Mouse (Mus musculus): Measurements from ENCODE around the gene Szt2. TPM values are rescaled to one million over a fixed set of nuclear protein-coding genes. Genes with fewer than 3 reads are reported as not detected.

Szt2 gene
- total and polyA plus RNA-seq, 2 experiments from 2014 or later: 2.0 to 23.5 TPM

DNA sequence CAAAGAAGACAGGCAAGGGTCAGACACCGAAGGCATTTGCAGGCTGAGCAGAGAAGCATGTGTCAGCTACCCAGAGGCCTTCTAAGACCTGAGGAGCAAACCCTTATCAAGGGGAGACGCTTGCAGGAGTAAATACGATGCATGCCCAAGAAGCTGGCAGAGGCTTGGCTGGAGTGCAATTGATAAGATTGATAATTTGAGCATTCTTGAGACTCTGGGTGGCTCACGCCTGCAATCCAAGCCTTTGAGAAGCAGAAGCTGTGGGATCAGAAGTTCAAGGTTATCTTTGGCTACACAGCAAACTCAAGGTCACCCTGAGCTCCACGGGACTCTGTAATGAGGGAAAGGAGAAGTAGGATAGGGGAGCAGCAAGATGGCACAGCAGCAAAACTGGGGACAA, 7.2 kb downstream of the Szt2 start:
- no peak overlapping the region for H3K4me3 ChIP-seq (ENCODE audit: low read depth, low read length)
- H3K9ac ChIP-seq (replicated peaks; ENCODE audit: low read depth, low read length): no peak overlapping the region
- H3K4me1 ChIP-seq (ENCODE audit: control insufficient read depth, insufficient read depth): no peaks in the 10 kb centered on the region
- H3K27ac ChIP-seq (ENCODE audit: low read depth): no peak overlapping the region
- TF ChIP-seq CTCF (IDR thresholded peaks at IDR 0.05; ENCODE audit: low read depth): no peak
- no peak for TF ChIP-seq EP300 (IDR thresholded peaks at IDR 0.05; ENCODE audit: low read depth)
- 51% methylated on average over 5 of the region's 5 CpGs for WGBS
- H3K36me3 ChIP-seq (replicated peaks; ENCODE audit: control insufficient read depth, insufficient read depth, low read length): peaks cover 62% of the 10 kb centered on the region
- H3K4me2 ChIP-seq (ENCODE audit: low read depth, low read length): no peak overlapping the region
- no peaks in the 10 kb centered on the region for H3K27me3 ChIP-seq (ENCODE audit: control insufficient read depth, insufficient read depth, low read length)
- no peaks in the 10 kb centered on the region for H3K9me3 ChIP-seq (replicated peaks; ENCODE audit: control insufficient read depth, low read length)
- ATAC-seq (ENCODE audit: insufficient read depth, low read depth): no peak
- no peak for DNase-seq (ENCODE audit: low spot score)

DNA sequence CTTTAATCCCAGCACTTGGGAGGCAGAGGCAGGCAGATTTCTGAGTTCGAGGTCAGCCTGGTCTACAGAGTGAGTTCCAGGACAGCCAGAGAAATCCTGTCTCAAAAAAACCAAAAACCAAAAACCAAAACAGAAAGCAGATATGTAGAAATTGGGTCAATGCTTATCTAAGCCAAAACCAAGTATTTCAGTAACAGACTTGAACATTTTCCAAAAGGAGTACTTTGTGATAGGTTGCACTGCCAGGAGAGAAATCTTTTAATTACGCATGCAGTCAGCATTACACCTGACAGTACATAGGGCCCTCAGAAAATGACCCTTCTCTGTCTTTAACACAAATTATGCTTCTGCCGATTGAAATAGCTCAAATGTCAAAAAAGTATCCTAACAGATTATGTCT, 7.7 kb downstream of the Szt2 start:
- Histone ChIP-seq H3K27me3 (ENCODE audit: control insufficient read depth, insufficient read depth, low read length) (no peaks in the 10 kb centered on the region), H3K36me3 (replicated peaks; ENCODE audit: control insufficient read depth, insufficient read depth, low read length) (peaks cover 65% of the 10 kb centered on the region), H3K9ac (replicated peaks; ENCODE audit: low read depth, low read length) (no peak overlapping the region), H3K9me3 (replicated peaks; ENCODE audit: control insufficient read depth, low read length) (no peaks in the 10 kb centered on the region), H3K4me3 (ENCODE audit: low read depth, low read length) (no peak overlapping the region), H3K27ac (ENCODE audit: low read depth) (no peak overlapping the region), H3K4me2 (ENCODE audit: low read depth, low read length) (no peak overlapping the region), H3K4me1 (ENCODE audit: control insufficient read depth, insufficient read depth) (no peaks in the 10 kb centered on the region)
- TF ChIP-seq EP300 (IDR thresholded peaks at IDR 0.05; ENCODE audit: low read depth) (no peak), CTCF (IDR thresholded peaks at IDR 0.05; ENCODE audit: low read depth) (no peak)
- DNase-seq (ENCODE audit: low spot score) (no peak), ATAC-seq (ENCODE audit: insufficient read depth, low read depth) (no peak)
- 86% methylated on average over 3 of the region's 3 CpGs for WGBS

DNA sequence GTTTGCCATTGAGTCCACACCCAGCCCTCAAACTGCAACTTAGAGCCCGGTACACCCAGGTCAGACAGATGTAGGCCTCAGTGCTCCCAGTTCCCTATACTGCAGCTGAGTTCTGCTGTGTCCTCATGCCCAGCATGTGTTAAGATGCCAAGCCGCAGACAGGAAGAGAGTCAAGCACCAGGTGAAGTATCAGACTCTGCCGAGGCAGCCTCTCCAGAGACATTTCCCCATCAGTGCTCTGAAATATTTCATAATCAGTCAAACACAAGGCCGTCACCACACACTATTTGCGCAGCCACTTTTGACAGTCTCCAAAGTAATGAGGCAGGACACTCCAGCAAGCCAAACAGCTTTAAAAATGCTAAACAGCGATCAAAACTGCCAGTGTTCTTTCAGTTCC, 10.7 kb downstream of the Szt2 start:
- H3K9ac ChIP-seq (replicated peaks; ENCODE audit: low read depth, low read length): no peak overlapping the region
- peaks cover 23% of the 10 kb centered on the region for H3K4me1 ChIP-seq (ENCODE audit: control insufficient read depth, insufficient read depth)
- no peak for TF ChIP-seq EP300 (IDR thresholded peaks at IDR 0.05; ENCODE audit: low read depth)
- TF ChIP-seq CTCF (IDR thresholded peaks at IDR 0.05; ENCODE audit: low read depth): no peak
- H3K36me3 ChIP-seq (replicated peaks; ENCODE audit: control insufficient read depth, insufficient read depth, low read length): peaks cover 70% of the 10 kb centered on the region
- H3K27ac ChIP-seq (ENCODE audit: low read depth): no peak overlapping the region
- no peaks in the 10 kb centered on the region for H3K27me3 ChIP-seq (ENCODE audit: control insufficient read depth, insufficient read depth, low read length)
- H3K9me3 ChIP-seq (replicated peaks; ENCODE audit: control insufficient read depth, low read length): no peaks in the 10 kb centered on the region
- no peak overlapping the region for H3K4me2 ChIP-seq (ENCODE audit: low read depth, low read length)
- DNase-seq (ENCODE audit: low spot score): no peak
- ATAC-seq (ENCODE audit: insufficient read depth, low read depth): no peak
- no peak overlapping the region for H3K4me3 ChIP-seq (ENCODE audit: low read depth, low read length)
- WGBS: 90% methylated on average over 6 of the region's 6 CpGs

DNA sequence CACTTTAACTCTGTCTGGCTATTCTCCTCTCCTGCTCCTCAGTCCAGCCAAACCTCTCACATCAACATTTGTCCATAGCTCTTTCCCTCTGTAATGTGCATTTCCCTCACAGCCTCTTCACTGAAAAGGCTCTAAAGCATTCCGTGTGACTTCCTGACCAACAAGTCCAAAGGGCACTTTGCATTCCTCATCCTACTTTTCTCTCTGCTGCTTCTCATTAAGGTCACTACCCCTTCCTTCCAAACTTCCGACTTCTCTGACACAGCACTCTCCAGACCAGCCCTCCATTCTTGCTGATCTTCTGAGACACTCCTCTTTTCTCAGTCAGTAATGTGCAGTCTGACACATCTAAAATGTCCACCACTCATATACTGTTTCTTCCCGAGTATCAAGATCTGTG, 12.6 kb downstream of the Szt2 start:
- Histone ChIP-seq H3K9ac (replicated peaks; ENCODE audit: low read depth, low read length) (no peak overlapping the region), H3K9me3 (replicated peaks; ENCODE audit: control insufficient read depth, low read length) (no peaks in the 10 kb centered on the region), H3K4me3 (ENCODE audit: low read depth, low read length) (no peak overlapping the region), H3K36me3 (replicated peaks; ENCODE audit: control insufficient read depth, insufficient read depth, low read length) (peaks cover 70% of the 10 kb centered on the region), H3K4me2 (ENCODE audit: low read depth, low read length) (no peak overlapping the region), H3K27ac (ENCODE audit: low read depth) (0 out of 2 replicates have a peak overlapping the region, but pooled peaks have one; percentile 15), H3K27me3 (ENCODE audit: control insufficient read depth, insufficient read depth, low read length) (no peaks in the 10 kb centered on the region), H3K4me1 (ENCODE audit: control insufficient read depth, insufficient read depth) (peaks cover 24% of the 10 kb centered on the region)
- DNase-seq (ENCODE audit: low spot score) (no peak), ATAC-seq (ENCODE audit: insufficient read depth, low read depth) (no peak)
- no peak for TF ChIP-seq EP300 (IDR thresholded peaks at IDR 0.05; ENCODE audit: low read depth)
- TF ChIP-seq CTCF (IDR thresholded peaks at IDR 0.05; ENCODE audit: low read depth): no peak
- 41% methylated on average over 3 of the region's 3 CpGs for WGBS

DNA sequence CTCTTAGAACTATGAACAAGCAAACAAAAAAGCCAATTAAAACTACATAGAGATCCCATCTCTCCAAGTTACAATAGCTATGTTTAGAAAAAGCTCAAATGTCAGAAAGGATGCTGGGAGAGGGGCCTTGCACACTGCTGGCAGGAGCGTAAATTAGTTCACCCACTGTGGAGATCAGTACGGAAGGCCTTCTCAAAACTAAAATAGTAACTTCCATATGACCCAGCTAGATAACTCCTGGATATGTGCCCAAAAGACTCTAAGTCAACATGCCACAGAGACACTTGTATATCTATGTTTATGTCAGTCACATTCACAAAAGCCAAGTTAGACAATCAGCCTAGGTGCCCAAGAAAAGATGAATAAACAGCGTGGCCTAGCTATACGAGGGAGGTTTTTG, 13.8 kb downstream of the Szt2 start:
- H3K4me2 ChIP-seq (ENCODE audit: low read depth, low read length): no peak overlapping the region
- H3K36me3 ChIP-seq (replicated peaks; ENCODE audit: control insufficient read depth, insufficient read depth, low read length): peaks cover 70% of the 10 kb centered on the region
- ATAC-seq (ENCODE audit: insufficient read depth, low read depth) (peak; percentile 47; the same call in 1 of the 2 replicates), DNase-seq (ENCODE audit: low spot score) (peak; percentile 55)
- no peak overlapping the region for H3K4me3 ChIP-seq (ENCODE audit: low read depth, low read length)
- TF ChIP-seq CTCF (IDR thresholded peaks at IDR 0.05; ENCODE audit: low read depth): no peak
- TF ChIP-seq EP300 (IDR thresholded peaks at IDR 0.05; ENCODE audit: low read depth): no peak
- peaks cover 24% of the 10 kb centered on the region for H3K4me1 ChIP-seq (ENCODE audit: control insufficient read depth, insufficient read depth)
- no peak overlapping the region for H3K9ac ChIP-seq (replicated peaks; ENCODE audit: low read depth, low read length)
- H3K27me3 ChIP-seq (ENCODE audit: control insufficient read depth, insufficient read depth, low read length): no peaks in the 10 kb centered on the region
- 15% methylated on average over 4 of the region's 4 CpGs for WGBS
- peak overlapping the region; percentile 78 for H3K27ac ChIP-seq (ENCODE audit: low read depth)
- no peaks in the 10 kb centered on the region for H3K9me3 ChIP-seq (replicated peaks; ENCODE audit: control insufficient read depth, low read length)

DNA sequence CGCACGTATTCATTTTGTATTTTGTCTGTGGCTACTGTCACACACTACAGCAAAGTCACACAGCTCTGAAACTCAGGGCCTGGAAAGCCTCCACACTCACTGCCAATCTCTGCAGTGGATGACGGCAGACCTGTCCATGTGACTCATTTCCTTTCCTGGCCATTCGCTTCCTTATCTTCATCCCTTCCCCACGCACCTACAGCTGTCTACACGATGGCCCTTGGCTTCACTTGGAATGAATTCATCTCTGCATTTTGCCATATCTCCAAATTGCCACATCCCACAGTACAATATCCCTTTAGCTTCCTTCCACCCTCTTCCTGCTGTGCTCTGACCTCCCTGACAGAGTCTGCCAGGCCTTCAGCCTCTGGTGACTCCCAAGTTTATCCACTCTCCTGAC, 14.6 kb downstream of the Szt2 start:
- Histone ChIP-seq H3K4me3 (ENCODE audit: low read depth, low read length) (no peak overlapping the region), H3K9me3 (replicated peaks; ENCODE audit: control insufficient read depth, low read length) (no peaks in the 10 kb centered on the region), H3K4me2 (ENCODE audit: low read depth, low read length) (no peak overlapping the region), H3K36me3 (replicated peaks; ENCODE audit: control insufficient read depth, insufficient read depth, low read length) (peaks cover 70% of the 10 kb centered on the region), H3K9ac (replicated peaks; ENCODE audit: low read depth, low read length) (no peak overlapping the region), H3K27ac (ENCODE audit: low read depth) (peak overlapping the region; percentile 78), H3K27me3 (ENCODE audit: control insufficient read depth, insufficient read depth, low read length) (no peaks in the 10 kb centered on the region), H3K4me1 (ENCODE audit: control insufficient read depth, insufficient read depth) (peaks cover 24% of the 10 kb centered on the region)
- ATAC-seq (ENCODE audit: insufficient read depth, low read depth): peak; percentile 86
- DNase-seq (ENCODE audit: low spot score): peak; percentile 78
- TF ChIP-seq CTCF (IDR thresholded peaks at IDR 0.05; ENCODE audit: low read depth) (no peak), EP300 (IDR thresholded peaks at IDR 0.05; ENCODE audit: low read depth) (peak; percentile 89)
- 18% methylated on average over 6 of the region's 6 CpGs for WGBS
